Mouse (Mus musculus): Measurements from ENCODE around the gene Atp4b. TPM values are rescaled to one million over a fixed set of nuclear protein-coding genes. Genes with fewer than 3 reads are reported as not detected.

The Atp4b gene
- polyA plus RNA-seq (2012; ENCODE audit: insufficient read depth, insufficient read length, missing spikeins) = 12.8 and 22.6 TPM in 2 replicates

- no peak within 1 kb of the TSS for H3K27ac ChIP-seq (replicated peaks; ENCODE audit: low read depth, low read length)
- no peak within 1 kb of the TSS for H3K4me3 ChIP-seq (ENCODE audit: insufficient read depth, low read depth, low read length)
- peaks cover 2% of the 10 kb centered on the region; the same call in 1 of the 2 replicates for H3K4me1 ChIP-seq (ENCODE audit: control insufficient read depth, insufficient read depth, insufficient read length, low read length)
Observed at GRCm38 (mm10) chr8:13396725-13397124, at the start of gene Atp4b. Gene Atp4b (minus strand): TSS chr8:13396825.

GRCm38 (mm10) chr8:13442152-13442551 is 45.5 kb upstream of the Atp4b start:
- H3K4me3 ChIP-seq (ENCODE audit: insufficient read depth, low read depth, low read length) = no peak overlapping the region

GRCm38 (mm10) chr8:13437531-13437930 is 40.9 kb upstream of the Atp4b start:
- no peak overlapping the region for H3K27ac ChIP-seq (replicated peaks; ENCODE audit: low read depth, low read length)
- H3K4me1 ChIP-seq (ENCODE audit: control insufficient read depth, insufficient read depth, insufficient read length, low read length) = peaks cover 16% of the 10 kb centered on the region
- no peak overlapping the region for H3K4me3 ChIP-seq (ENCODE audit: insufficient read depth, low read depth, low read length)

More at GRCm38 (mm10) chr8:13442152-13442551, 45.5 kb upstream of the Atp4b start:
- no peak overlapping the region for H3K27ac ChIP-seq (replicated peaks; ENCODE audit: low read depth, low read length)
- peaks cover 8% of the 10 kb centered on the region for H3K4me1 ChIP-seq (ENCODE audit: control insufficient read depth, insufficient read depth, insufficient read length, low read length)

DNA sequence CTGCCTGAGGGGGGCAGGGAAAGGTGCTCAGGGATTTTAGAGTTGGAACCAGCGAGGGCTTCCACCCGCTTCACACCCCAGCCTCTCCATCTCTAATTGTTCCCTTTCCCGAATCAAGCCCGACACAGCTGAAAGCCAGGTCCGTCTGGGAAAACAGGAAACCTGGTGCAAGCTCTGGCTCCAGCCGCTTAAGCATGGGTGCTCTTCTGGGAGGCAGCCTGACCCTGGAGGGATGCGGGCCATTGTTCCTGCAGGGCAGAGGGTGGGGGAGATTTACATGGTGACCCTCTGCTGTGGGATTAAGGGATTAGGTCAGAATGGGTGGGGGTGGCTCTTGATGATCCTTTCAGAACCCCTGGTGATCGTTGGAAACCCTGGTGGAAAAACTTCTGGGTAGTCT is 39.4 kb upstream of the Atp4b start:
- H3K27ac ChIP-seq (replicated peaks; ENCODE audit: low read depth, low read length) = peak overlapping the region; percentile 85
- peak overlapping the region; percentile 62 for H3K4me3 ChIP-seq (ENCODE audit: insufficient read depth, low read depth, low read length)
- peaks cover 16% of the 10 kb centered on the region for H3K4me1 ChIP-seq (ENCODE audit: control insufficient read depth, insufficient read depth, insufficient read length, low read length)

DNA sequence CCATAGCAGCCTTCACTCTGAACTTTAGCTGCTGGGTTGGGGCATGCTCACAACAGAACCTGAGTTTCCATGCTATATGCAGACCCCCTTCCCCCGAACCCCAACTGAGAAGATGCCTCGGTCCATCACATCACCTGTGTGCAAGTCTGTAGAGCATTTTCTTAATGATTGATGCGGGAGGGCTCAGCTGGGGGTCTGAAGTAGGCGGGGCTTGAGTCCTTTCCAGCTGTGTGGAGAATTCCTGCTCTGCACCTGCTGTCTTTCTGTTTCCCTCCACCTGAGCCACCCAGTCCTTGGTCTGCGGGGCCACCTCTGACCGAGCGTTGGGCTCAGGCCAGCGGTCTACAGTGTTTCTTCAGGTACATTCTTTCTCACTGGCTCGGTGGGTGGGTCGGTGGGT is 38.3 kb upstream of the Atp4b start, which contains the start of gene Tmem255b:
Gene Tmem255b (plus strand): TSS at position 301 of the 400 bp plus-strand sequence.
- peak within 1 kb of the TSS; percentile 62 for H3K4me3 ChIP-seq (ENCODE audit: insufficient read depth, low read depth, low read length)
- peak within 1 kb of the TSS; percentile 85 for H3K27ac ChIP-seq (replicated peaks; ENCODE audit: low read depth, low read length)
- peaks cover 16% of the 10 kb centered on the region for H3K4me1 ChIP-seq (ENCODE audit: control insufficient read depth, insufficient read depth, insufficient read length, low read length)

GRCm38 (mm10) chr8:13433130-13433529 is 36.5 kb upstream of the Atp4b start:
- Histone ChIP-seq H3K4me1 (ENCODE audit: control insufficient read depth, insufficient read depth, insufficient read length, low read length) (peaks cover 16% of the 10 kb centered on the region), H3K27ac (replicated peaks; ENCODE audit: low read depth, low read length) (peak overlapping the region; percentile 23; the same call in 1 of the 2 replicates), H3K4me3 (ENCODE audit: insufficient read depth, low read depth, low read length) (no peak overlapping the region)

DNA sequence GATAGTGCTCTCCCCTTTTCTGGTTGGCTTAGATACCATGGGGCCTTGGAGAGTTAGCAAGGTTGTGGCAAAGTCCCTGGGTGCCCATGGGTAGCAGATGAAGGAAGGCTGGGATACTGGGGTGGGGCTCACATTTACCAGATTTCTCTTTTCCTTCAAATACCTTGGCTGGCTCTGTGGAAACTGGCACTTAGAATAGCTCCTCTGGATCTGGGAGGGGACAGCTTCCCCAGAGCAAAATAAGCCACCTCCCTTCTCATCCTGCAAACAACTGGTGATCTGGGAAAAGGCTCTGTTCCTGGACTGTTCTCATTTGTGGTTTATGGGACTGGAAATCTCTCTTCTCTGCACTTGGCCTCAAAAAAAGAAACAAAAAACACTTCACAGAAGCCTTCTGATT is 34.2 kb upstream of the Atp4b start:
- H3K27ac ChIP-seq (replicated peaks; ENCODE audit: low read depth, low read length) = peak overlapping the region; percentile 95
- H3K4me3 ChIP-seq (ENCODE audit: insufficient read depth, low read depth, low read length) = peak overlapping the region; percentile 52
- peaks cover 27% of the 10 kb centered on the region for H3K4me1 ChIP-seq (ENCODE audit: control insufficient read depth, insufficient read depth, insufficient read length, low read length)

DNA sequence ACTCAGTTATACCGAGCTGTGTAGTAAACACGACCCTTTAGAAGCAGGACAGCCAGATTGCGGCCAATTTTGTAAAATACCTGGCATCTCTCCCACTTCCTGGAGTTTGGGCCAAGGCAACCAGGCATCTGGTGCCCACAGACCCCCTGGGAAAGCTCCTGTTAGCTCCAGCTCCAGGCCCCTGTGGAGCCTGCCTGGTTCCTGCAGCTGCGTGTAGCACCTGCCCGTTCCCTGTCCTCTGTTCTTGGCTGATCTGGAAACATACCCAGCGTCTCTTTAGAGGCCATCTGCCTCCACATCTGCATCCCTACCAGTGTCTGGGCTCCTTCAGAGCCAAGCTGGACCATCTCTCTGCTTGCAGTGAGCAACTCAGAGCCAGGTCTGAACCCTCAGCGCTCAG is 33.8 kb upstream of the Atp4b start:
- Histone ChIP-seq H3K4me1 (ENCODE audit: control insufficient read depth, insufficient read depth, insufficient read length, low read length) (peaks cover 27% of the 10 kb centered on the region), H3K4me3 (ENCODE audit: insufficient read depth, low read depth, low read length) (peak overlapping the region; percentile 52), H3K27ac (replicated peaks; ENCODE audit: low read depth, low read length) (peak overlapping the region; percentile 95)

DNA sequence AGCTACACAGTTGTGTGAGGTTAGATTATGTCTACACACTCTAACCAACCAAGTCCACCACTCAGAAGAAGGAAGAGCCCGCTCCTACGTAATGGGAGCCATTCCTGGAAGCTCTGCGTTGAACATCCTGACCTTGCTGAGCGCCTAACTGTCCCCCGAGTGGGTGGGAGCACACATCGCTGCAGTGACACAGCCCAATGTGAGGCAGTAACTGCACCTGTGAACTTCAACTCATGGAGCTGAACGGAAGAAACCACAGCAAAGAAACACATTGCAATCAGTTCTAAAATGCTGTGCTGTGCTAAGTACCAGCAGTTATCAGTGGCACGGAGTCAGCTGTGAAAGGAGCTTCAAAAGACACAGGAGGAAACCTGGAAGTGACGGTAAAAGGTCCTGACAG is 31.5 kb upstream of the Atp4b start:
- Histone ChIP-seq H3K4me1 (ENCODE audit: control insufficient read depth, insufficient read depth, insufficient read length, low read length) (peaks cover 19% of the 10 kb centered on the region), H3K4me3 (ENCODE audit: insufficient read depth, low read depth, low read length) (peak overlapping the region; percentile 53), H3K27ac (replicated peaks; ENCODE audit: low read depth, low read length) (peak overlapping the region; percentile 88)

- peak overlapping the region; percentile 88 for H3K27ac ChIP-seq (replicated peaks; ENCODE audit: low read depth, low read length)
- peak overlapping the region; percentile 53 for H3K4me3 ChIP-seq (ENCODE audit: insufficient read depth, low read depth, low read length)
- H3K4me1 ChIP-seq (ENCODE audit: control insufficient read depth, insufficient read depth, insufficient read length, low read length) = peaks cover 19% of the 10 kb centered on the region
Observed at GRCm38 (mm10) chr8:13427351-13427750, 30.7 kb upstream of the Atp4b start.

GRCm38 (mm10) chr8:13420970-13421369 is 24.3 kb upstream of the Atp4b start:
- Histone ChIP-seq H3K4me1 (ENCODE audit: control insufficient read depth, insufficient read depth, insufficient read length, low read length) (peaks cover 2% of the 10 kb centered on the region; the same call in 1 of the 2 replicates), H3K4me3 (ENCODE audit: insufficient read depth, low read depth, low read length) (no peak overlapping the region), H3K27ac (replicated peaks; ENCODE audit: low read depth, low read length) (no peak overlapping the region)

- Histone ChIP-seq H3K4me3 (ENCODE audit: insufficient read depth, low read depth, low read length) (no peak overlapping the region), H3K27ac (replicated peaks; ENCODE audit: low read depth, low read length) (0 out of 2 replicates have a peak overlapping the region, but pooled peaks have one; percentile 8), H3K4me1 (ENCODE audit: control insufficient read depth, insufficient read depth, insufficient read length, low read length) (peaks cover 2% of the 10 kb centered on the region; the same call in 1 of the 2 replicates)
Observed at GRCm38 (mm10) chr8:13419111-13419639, 22.6 kb upstream of the Atp4b start.

GRCm38 (mm10) chr8:13415879-13416278 is 19.3 kb upstream of the Atp4b start:
- no peak overlapping the region for H3K27ac ChIP-seq (replicated peaks; ENCODE audit: low read depth, low read length)
- H3K4me3 ChIP-seq (ENCODE audit: insufficient read depth, low read depth, low read length) = no peak overlapping the region
- peaks cover 2% of the 10 kb centered on the region; the same call in 1 of the 2 replicates for H3K4me1 ChIP-seq (ENCODE audit: control insufficient read depth, insufficient read depth, insufficient read length, low read length)

DNA sequence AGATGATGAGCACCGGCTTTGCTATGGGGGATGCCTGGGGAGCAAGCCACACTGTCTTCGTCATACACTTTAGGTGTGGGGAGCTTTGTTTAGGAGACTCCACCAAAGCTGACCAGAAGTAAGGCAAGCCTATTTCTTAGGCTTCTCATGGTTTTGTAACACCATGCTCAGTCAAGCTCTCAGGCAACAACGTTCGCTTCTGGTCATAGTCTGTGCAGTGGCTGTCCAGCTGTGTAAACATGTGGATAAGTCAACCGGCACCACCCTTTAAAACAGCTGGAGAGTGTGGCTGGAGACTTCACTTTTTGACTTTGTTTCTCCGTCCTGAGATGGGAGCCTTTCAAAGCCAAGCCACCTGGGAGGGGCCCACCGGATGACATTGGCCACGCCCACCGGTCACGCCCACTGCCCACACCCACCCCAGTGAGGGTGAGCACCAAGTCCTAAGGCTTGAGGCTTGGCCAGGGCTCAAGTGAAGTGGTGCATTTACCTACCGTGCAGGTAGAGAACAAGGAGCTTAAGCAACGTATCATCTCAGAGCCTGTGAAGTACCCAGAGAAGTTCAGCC is 17.3 kb upstream of the Atp4b start:
- H3K4me1 ChIP-seq (ENCODE audit: control insufficient read depth, insufficient read depth, insufficient read length, low read length) = no peaks in the 10 kb centered on the region
- no peak overlapping the region for H3K4me3 ChIP-seq (ENCODE audit: insufficient read depth, low read depth, low read length)
- H3K27ac ChIP-seq (replicated peaks; ENCODE audit: low read depth, low read length) = no peak overlapping the region

DNA sequence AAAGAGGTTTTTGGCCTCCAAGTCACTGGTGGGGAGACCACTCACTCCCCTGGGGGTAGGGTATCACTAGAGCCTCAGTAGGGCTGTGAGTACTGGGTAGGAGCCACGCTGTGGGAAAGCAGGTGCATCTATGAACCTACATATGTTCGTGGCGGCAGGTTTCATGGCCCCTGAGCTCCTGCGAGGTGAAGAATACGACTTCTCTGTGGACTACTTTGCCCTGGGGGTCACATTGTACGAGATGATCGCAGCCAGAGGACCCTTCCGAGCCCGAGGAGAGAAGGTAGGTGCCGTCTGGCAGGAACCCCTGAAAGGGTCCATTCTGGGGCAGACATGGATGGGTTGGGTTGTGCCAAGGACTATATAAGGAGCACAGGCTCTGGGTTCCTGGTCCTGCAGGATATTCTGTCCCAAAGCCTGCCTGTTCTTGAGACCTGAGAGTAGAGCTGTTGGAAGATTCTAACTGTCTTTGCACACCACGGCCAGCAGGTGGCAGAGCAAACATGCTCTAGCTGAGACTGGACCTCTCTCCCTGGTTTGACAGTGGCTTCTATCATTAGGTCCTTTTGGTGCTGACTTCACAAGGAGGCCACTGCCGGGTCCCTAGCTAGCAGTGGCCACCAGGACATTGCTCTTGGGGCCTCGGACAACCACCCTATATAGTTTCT is 16.4 kb upstream of the Atp4b start:
- Histone ChIP-seq H3K4me1 (ENCODE audit: control insufficient read depth, insufficient read depth, insufficient read length, low read length) (no peaks in the 10 kb centered on the region), H3K4me3 (ENCODE audit: insufficient read depth, low read depth, low read length) (no peak overlapping the region), H3K27ac (replicated peaks; ENCODE audit: low read depth, low read length) (no peak overlapping the region)

All from brown adipose tissue, adult 24 weeks (tissue).